Mouse (Mus musculus) heart, adult 9 months (tissue): ENCODE measurements around the gene Zfp386.
"Not testable (repeated sequence)": the region's sequence is repeated elsewhere in the genome, so short reads cannot be mapped to it uniquely, and the experiment has no call there.

Experiments
- DNase-seq, 2 experiments: peaks; one replicate each; pipeline ENCODE4 v3.0.0; 2022; ENCODE audit warnings: low spot score in 2 of 2

The Zfp386 gene

DNA sequence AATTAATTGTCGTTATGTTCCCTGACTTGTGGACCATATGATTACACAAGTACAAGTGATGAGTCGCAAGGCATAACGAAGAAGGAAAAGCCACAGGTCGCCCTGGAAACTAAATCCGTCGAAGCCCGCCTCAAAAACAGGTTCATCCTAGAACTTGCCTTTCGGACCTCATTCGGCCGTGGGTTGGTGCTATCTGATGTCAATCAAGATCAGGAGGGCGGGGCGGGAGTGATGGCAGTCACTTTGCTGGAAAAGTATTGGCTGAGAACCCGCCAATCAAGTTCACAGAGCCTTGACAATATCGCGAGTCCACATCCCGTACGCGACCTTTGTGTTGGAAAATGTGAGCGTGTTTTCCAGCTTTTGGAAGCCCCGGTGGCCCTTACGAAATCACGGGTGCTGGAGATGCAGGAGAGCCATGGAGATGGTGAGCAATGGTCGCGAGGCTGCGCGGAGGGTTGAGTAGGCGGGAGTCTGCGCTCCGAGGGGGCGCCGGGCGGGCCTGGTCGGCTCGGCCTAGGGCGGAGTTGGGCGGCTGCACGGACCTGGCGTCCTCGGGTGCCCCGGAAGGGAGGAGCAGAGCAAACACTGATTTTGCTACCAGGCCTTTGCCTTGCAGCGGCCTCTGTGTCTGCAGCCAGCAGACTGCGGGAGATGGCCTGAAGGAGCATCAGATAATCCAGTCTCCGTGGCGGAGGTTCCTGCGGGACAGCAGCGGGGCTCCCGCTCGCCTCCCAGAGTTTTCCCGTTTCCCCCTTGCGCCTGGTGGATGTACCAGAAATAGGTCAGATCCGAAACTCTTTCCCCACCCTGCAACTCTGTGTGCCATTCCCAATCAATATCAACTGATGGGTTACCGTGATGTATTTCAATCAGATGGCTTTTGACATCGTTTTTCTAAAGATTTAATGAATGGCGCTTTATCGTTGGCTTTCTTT lies at the start of gene Zfp386:
Gene Zfp386 (plus strand): TSS at position 285 of the 938 bp plus-strand sequence.
- DNase-seq = peak; percentile 99

GRCm38 (mm10) chr12:115999784-116000183 lies 47.7 kb upstream of the Zfp386 start:
- not testable (repeated sequence) for DNase-seq

DNA sequence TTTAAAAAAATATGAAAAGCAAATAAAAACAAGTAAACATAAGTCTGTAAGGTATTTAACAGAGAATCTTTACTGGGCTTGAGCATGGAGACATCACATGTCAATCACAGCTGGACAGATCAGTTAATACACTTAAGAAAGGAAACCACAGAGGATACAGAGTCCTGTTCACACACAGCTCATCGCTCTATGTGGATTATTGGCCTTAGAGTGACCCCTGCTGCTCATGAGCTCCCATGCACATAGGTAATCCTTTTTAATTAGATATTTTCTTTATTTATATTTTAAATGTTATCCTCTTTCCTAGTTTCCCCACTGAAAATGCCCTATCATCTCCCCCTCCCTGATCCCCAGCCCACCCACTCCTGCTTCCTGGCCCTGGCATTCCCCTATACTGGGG lies 44.6 kb upstream of the Zfp386 start:
- not testable (repeated sequence) for DNase-seq

DNA sequence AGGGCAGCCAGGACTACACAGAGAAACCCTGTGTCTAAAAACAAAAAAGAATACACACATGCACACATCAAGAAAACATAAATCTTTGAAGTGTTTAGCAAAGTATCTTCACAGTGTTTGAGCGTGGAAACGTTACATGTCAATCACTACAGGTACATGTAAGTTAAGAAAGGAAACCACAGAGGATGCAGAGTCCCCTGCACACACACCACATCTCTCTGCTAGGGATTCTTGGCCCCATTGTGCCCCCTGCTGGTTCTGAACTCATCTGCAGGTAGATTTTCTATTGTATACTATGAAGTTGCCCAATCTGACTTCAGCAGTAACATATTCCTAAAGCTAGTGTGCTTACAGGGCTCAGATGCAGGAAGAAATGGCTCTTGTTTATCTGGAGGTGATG lies 36.7 kb upstream of the Zfp386 start:
- no peak for DNase-seq

- no peak for DNase-seq
Observed at GRCm38 (mm10) chr12:116028095-116028494, 19.4 kb upstream of the Zfp386 start.

- no peak for DNase-seq
Observed at GRCm38 (mm10) chr12:116035346-116035745, 12.2 kb upstream of the Zfp386 start.

- no peak for DNase-seq
Observed at GRCm38 (mm10) chr12:116044785-116045184, 2.7 kb upstream of the Zfp386 start.

GRCm38 (mm10) chr12:116048766-116049165 lies 1.2 kb downstream of the Zfp386 start:
- DNase-seq = no peak

GRCm38 (mm10) chr12:116049236-116049635 lies 1.7 kb downstream of the Zfp386 start:
- no peak for DNase-seq

DNA sequence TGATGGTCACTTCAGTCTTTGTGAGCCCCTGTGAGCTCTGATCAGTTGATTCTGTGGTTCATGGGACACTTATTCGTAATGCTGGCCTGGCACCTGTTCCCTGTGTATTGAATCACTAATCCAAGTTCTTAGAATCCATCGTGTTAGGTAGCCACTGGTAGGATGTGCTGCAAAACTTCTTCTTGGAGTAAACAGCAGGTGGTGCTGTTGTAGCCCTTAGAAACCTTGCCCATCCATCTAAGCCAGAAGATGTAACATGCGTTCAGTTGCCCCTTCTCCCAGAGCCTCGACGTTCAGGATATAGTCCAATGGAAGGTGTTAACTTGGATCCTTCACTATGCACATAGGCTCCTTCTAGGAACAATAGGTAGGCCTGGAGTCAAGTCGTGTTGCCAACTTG lies 2.2 kb downstream of the Zfp386 start:
- DNase-seq = no peak

DNA sequence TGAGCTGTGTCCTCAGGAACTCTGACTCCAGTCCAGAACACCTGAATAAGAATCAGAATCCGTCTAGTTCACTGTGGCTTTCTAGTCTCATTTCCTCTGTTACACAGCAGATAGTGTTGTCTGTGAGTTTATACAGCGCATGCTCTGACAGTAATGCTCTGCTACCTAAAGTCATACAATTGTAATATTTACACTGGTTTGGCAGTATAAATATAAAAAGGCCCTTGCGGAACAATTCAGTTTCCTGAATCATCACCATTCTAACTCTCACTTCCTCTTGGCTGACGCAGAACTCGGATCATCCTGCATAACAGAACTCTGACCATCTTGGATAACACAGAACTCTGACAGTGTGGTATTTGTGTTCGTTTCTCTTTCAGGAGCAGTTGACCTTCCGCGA lies 6.8 kb downstream of the Zfp386 start:
- no peak for DNase-seq

GRCm38 (mm10) chr12:116056112-116056511 lies 8.6 kb downstream of the Zfp386 start:
- DNase-seq = no peak

- no peak for DNase-seq
Observed at GRCm38 (mm10) chr12:116061561-116062193, 14.2 kb downstream of the Zfp386 start.

GRCm38 (mm10) chr12:116062194-116062583 lies 14.7 kb downstream of the Zfp386 start:
- no peak for DNase-seq

DNA sequence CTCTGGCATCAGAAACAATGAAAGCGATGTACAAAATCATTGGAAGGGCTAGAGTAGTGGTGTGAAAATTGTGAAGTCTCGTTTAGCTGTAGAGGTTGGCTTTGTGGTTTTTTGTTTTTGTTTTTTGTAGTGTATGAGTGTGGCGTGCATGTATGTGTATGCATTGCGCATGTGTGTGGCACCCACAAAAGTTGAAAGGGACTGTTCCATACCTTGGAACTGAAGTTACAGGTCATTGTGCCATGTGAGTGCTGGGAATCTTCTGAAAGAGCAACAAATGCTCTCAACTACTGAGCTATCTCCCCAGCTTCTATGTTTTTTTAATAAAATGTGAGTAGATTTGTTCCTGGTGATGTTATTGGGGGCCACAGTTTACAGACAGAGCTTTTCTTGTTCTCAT lies 15.5 kb downstream of the Zfp386 start:
- DNase-seq = no peak

- no peak for DNase-seq
Observed at GRCm38 (mm10) chr12:116071023-116071422, 23.5 kb downstream of the Zfp386 start.

- peak; percentile 37 to 49 for DNase-seq
Observed at GRCm38 (mm10) chr12:116077074-116077854, 29.7 kb downstream of the Zfp386 start, which contains the start of gene Vipr2. Gene Vipr2, plus strand, starts transcription at chr12:116077726.

DNA sequence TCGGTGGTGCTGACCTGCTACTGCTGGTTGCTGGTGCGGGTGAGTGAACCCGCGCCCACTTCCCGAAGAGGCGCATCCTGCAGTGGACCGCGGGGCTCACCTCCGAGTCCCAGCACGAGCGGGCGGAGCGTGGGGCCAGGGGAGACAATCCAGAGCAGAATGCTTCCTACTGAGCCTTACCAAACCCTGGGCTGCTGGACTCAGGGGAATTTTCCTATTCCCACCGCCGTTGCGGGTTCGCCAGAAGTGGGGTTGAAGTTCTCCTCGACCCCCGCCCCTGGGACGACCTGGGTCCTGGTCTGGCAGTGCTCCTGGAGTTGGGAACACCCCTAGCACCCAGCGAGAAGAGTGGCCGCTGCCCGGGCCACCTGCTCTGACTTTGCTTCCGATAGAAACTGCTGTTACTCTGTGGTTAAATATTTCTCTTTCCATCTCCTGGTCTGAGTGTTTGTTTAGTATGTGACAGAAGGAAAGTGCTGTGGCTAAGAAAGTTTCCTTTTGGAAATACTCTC lies 30.4 kb downstream of the Zfp386 start:
- no peak for DNase-seq

- DNase-seq = no peak
Observed at GRCm38 (mm10) chr12:116083125-116083524, 35.6 kb downstream of the Zfp386 start.

DNA sequence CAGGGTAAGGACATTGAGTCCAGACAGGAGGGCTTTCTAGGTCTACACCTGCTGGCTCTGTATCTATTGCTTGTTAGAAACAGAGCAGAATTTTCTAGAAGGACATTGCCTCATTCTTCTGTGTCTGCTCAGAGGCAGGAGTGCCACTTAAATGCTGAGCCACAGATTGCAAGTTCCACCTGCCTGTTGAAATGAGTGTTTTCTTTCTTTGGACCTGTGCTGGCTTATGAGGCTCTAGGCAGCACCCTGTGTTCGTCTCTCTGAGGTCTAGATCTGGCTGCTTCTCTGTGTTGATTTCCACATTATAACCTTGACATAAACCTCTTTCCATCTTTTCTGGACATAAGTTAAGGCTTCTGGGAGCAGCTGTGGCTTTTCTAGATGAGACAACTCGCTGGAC lies 36.8 kb downstream of the Zfp386 start:
- DNase-seq = no peak

- no peak for DNase-seq
Observed at GRCm38 (mm10) chr12:116086951-116087600, 39.6 kb downstream of the Zfp386 start.
